Mouse (Mus musculus) liver, embryonic 16.5 days (tissue): Measurements from ENCODE around the gene Lemd2. TPM values are rescaled to one million over a fixed set of nuclear protein-coding genes. Genes with fewer than 3 reads are reported as not detected.

Experiments used
- ATAC-seq: fragments of 200-750 bp; cut with Nextera tagmentation; 2 replicates; pipeline ENCODE4 v1.8.0; 2017; ENCODE audit warnings: low read depth, mild to moderate bottlenecking, moderate number of reproducible peaks, moderate library complexity
- H3K27ac ChIP-seq: fragments of 300-500 bp; sonication (generic); 2 replicates; pipeline ENCODE4 v1.5.1; 2014; ENCODE audit warnings: mild to moderate bottlenecking, low read length
- H3K27me3 ChIP-seq: fragments of 300-500 bp; sonication (generic); 2 replicates; pipeline ENCODE4 v1.6.1; 2014; ENCODE audit warnings: low read depth, low read length, mixed read lengths; ENCODE audit not compliant: control insufficient read depth, insufficient read depth
- H3K36me3 ChIP-seq: fragments of 300-500 bp; sonication (generic); 2 replicates; pipeline ENCODE4 v1.6.1; 2014; ENCODE audit warnings: mild to moderate bottlenecking; ENCODE audit not compliant: control insufficient read depth, insufficient read depth
- H3K4me1 ChIP-seq: fragments of 300-500 bp; sonication (generic); 2 replicates; pipeline ENCODE4 v1.6.1; 2014; ENCODE audit warnings: low read depth, low read length, mixed read lengths; ENCODE audit not compliant: control insufficient read depth
- H3K4me2 ChIP-seq: fragments of 300-500 bp; sonication (generic); 2 replicates; pipeline ENCODE4 v1.6.1; 2014; ENCODE audit warnings: low read depth, low read length, mixed read lengths
- H3K4me3 ChIP-seq: fragments of 300-500 bp; sonication (generic); 2 replicates; pipeline ENCODE4 v1.5.1; 2014; ENCODE audit warnings: low read depth, mild to moderate bottlenecking, low read length
- H3K9ac ChIP-seq: fragments of 300-500 bp; sonication (generic); 2 replicates; pipeline ENCODE4 v1.6.1; 2014; ENCODE audit warnings: low read depth, low read length
- H3K9me3 ChIP-seq: fragments of 300-500 bp; sonication (generic); replicated peaks from 2 replicates; pipeline ENCODE4 v1.6.1; 2016; ENCODE audit warnings: low read length; ENCODE audit not compliant: control insufficient read depth
- WGBS: fragments of 180-500 bp; shearing (Covaris S2); extraction: QIAGEN DNeasy Blood & Tissue Kit; methylation state at CpG from one replicate; pipeline ENCODE4 v1.1.7; 2014; ENCODE audit not compliant: insufficient replicate concordance; 5-methylcytosine and 5-hydroxymethylcytosine counted together
- polyA plus RNA-seq: library from polyadenylated mRNA; unstranded; fragments of >200 nt; fragmentation: Nextera tagmentation; extraction: Ambion mirVana; gene quantifications from 2 replicates; pipeline ENCODE4 v1.2.1, GENCODE M21; 2015

The Lemd2 gene
- polyA plus RNA-seq, 1 experiment from 2014 or later = 2.2 TPM

DNA sequence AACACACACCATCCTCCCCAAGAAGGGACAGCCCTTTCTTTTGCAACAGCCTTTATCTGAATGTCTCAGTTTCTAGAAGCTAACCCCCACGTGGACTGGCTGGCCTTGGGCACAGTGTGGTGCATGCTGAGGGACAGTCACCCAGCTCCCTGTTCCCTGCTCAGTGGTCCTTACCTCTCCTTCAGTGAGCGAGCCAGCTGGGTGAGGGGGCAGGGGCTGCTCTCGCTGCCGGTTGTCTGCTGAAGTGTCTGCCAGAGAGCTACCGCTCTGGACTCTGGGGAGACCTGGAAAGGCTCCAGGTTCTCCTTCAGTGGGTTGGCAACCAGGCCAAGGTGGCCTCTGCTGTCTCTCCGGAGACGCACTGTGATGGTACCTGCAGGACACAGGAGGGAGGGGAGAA, 53.4 kb downstream of the Lemd2 start:
- Histone ChIP-seq H3K4me2 (no peak overlapping the region), H3K9me3 (no peaks in the 10 kb centered on the region), H3K27me3 (no peaks in the 10 kb centered on the region), H3K4me1 (peaks cover 39% of the 10 kb centered on the region), H3K9ac (no peak overlapping the region), H3K36me3 (no peaks in the 10 kb centered on the region), H3K4me3 (no peak overlapping the region), H3K27ac (no peak overlapping the region)
- ATAC-seq = no peak
- WGBS = 68% methylated on average over 7 of the region's 7 CpGs

- no peak overlapping the region for H3K4me2 ChIP-seq
- H3K4me1 ChIP-seq = peaks cover 9% of the 10 kb centered on the region
- no peak overlapping the region for H3K27ac ChIP-seq
- H3K36me3 ChIP-seq = no peaks in the 10 kb centered on the region
- H3K27me3 ChIP-seq = no peaks in the 10 kb centered on the region
- no peak overlapping the region for H3K4me3 ChIP-seq
- H3K9me3 ChIP-seq = no peaks in the 10 kb centered on the region
- ATAC-seq = no peak
- H3K9ac ChIP-seq = no peak overlapping the region
- 23% methylated on average over 8 of the region's 8 CpGs for WGBS
These were observed 57.8 kb downstream of the Lemd2 start for GRCm38 (mm10) chr17:27146323-27146923.

DNA sequence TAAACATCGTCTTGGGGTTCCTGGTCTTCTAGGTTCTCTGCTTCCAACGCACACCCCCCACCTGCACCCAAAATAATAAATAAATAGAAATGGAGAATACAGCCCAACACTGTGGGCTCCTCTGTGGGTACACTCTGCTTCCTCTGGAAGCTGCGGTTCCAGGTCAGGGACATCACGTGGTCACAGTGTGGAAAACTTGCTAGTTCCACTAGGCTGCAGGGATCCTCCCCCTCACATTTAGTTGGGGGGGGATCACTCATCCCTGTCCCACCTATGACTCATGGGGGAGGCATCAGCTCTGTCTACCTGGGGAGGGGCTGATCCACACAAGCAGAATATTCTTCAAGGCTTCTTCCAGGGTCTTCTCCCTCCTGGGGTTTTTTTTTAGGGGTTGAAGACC, 60.1 kb downstream of the Lemd2 start:
- Histone ChIP-seq H3K27me3 (no peaks in the 10 kb centered on the region), H3K9me3 (no peaks in the 10 kb centered on the region), H3K4me2 (no peak overlapping the region), H3K9ac (no peak overlapping the region), H3K4me3 (no peak overlapping the region), H3K36me3 (no peaks in the 10 kb centered on the region), H3K27ac (no peak overlapping the region), H3K4me1 (peaks cover 2% of the 10 kb centered on the region)
- WGBS = 56% methylated on average over 4 of the region's 4 CpGs
- ATAC-seq = no peak

- ATAC-seq = no peak
These were observed 62.3 kb downstream of the Lemd2 start for GRCm38 (mm10) chr17:27141971-27142450.

DNA sequence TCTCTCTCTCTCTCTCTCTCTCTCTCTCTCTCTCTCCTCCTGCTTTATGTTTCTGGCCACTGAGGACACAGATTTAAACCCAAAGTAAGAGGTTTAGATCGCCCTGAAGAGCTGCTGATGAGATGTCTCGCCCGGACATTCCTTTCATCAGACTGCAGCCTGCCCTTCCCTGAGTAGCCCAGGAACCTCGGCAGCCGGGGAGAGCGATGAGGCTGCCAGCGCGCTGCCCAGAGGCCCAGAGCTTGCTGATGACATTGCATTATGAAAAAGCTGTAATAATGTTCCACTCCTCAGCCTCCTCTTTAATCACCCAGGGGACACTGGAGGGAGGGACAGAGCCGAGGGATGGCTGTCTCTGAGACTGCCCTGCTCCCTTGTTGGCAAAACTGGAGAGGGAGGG, 64.0 kb downstream of the Lemd2 start:
- Histone ChIP-seq H3K4me1 (peaks cover 3% of the 10 kb centered on the region), H3K36me3 (no peaks in the 10 kb centered on the region), H3K27me3 (no peaks in the 10 kb centered on the region), H3K4me3 (no peak overlapping the region), H3K9ac (no peak overlapping the region), H3K9me3 (no peaks in the 10 kb centered on the region), H3K4me2 (no peak overlapping the region), H3K27ac (no peak overlapping the region)
- WGBS = 74% methylated on average over 9 of the region's 9 CpGs
- no peak for ATAC-seq

More at GRCm38 (mm10) chr17:27141971-27142450, 62.3 kb downstream of the Lemd2 start:
- no peak overlapping the region for H3K9ac ChIP-seq
- 45% methylated on average over 10 of the region's 10 CpGs for WGBS
- no peaks in the 10 kb centered on the region for H3K27me3 ChIP-seq
- H3K36me3 ChIP-seq = no peaks in the 10 kb centered on the region
- no peak overlapping the region for H3K4me2 ChIP-seq
- peaks cover 2% of the 10 kb centered on the region for H3K4me1 ChIP-seq
- H3K27ac ChIP-seq = no peak overlapping the region
- no peak overlapping the region for H3K4me3 ChIP-seq
- no peaks in the 10 kb centered on the region for H3K9me3 ChIP-seq

Other genes with a start within 250 kb of the Lemd2 start
- gene Zbtb9, start 231.3 kb downstream of the Lemd2 start, polyA plus RNA-seq = 5.0 and 5.5 TPM in 2 replicates
- gene Bak1, start 175.5 kb downstream of the Lemd2 start, polyA plus RNA-seq = 2.3 and 2.6 TPM in 2 replicates
- 0.90 and 1.1 TPM in 2 replicates for gene Itpr3, start 147.2 kb downstream of the Lemd2 start, polyA plus RNA-seq
- gene Uqcc2, start 70.6 kb downstream of the Lemd2 start, polyA plus RNA-seq = 130 and 141 TPM in 2 replicates
- 0.28 TPM in 1 of 2 replicates, not detected in the other for gene Ip6k3, start 36.7 kb downstream of the Lemd2 start, polyA plus RNA-seq